Mouse (Mus musculus) central nervous system, embryonic 11.5 days (tissue): ENCODE measurements around the gene Pycr2. TPM values are rescaled to one million over a fixed set of nuclear protein-coding genes. Genes with fewer than 3 reads are reported as not detected.

Source experiments
- polyA plus RNA-seq: library from polyadenylated mRNA; depleted of rRNA; stranded (reverse); fragments of >200 nt; gene quantifications from 2 replicates; pipeline ENCODE4 v1.2.3, GENCODE M21; 2012; rRNA removed

Pycr2 gene
- 56.5 and 60.9 TPM in 2 replicates for polyA plus RNA-seq

DNA sequence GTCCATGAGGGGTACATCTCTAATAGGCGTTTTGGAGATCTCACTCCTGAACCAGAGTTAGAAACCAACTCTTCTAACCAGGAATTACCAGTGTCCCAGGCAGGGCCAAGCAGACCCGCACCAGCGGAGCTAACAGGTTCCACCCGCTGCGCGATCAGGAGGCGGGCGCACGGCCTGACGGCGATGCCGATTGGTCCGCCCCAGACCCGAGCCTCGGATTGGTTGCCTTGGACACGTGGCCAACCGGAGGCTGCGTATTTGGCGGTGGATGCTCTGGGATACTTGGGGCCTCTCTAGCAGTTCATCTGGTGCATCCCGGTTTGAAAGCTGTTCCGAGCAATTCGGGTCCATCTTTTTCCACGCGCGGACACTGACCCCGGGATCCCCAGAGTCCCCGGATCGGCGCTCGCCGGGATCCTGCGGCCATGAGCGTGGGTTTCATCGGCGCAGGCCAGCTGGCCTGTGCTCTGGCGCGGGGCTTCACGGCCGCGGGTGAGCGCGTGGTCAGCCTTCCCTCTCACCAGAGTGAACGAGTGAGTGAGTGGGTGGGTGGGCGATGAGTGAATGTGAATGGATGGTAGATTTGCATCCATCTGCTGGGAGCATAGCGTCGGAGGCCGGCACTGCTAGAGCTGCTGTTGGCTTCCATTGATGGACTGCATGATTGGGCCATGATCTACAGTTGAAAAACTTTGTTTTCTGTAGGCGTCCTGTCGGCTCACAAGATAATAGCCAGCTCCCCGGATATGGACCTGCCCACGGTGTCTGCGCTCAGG lies at the start of gene Pycr2:
Pycr2 (plus strand) TSS at position 255 of the 776 bp plus-strand sequence.

GRCm38 (mm10) chr1:180892808-180893207 lies 11.3 kb upstream of the Pycr2 start, which contains the start of gene Lefty2:
Gene Lefty2 (plus strand): TSS chr1:180893108.

DNA sequence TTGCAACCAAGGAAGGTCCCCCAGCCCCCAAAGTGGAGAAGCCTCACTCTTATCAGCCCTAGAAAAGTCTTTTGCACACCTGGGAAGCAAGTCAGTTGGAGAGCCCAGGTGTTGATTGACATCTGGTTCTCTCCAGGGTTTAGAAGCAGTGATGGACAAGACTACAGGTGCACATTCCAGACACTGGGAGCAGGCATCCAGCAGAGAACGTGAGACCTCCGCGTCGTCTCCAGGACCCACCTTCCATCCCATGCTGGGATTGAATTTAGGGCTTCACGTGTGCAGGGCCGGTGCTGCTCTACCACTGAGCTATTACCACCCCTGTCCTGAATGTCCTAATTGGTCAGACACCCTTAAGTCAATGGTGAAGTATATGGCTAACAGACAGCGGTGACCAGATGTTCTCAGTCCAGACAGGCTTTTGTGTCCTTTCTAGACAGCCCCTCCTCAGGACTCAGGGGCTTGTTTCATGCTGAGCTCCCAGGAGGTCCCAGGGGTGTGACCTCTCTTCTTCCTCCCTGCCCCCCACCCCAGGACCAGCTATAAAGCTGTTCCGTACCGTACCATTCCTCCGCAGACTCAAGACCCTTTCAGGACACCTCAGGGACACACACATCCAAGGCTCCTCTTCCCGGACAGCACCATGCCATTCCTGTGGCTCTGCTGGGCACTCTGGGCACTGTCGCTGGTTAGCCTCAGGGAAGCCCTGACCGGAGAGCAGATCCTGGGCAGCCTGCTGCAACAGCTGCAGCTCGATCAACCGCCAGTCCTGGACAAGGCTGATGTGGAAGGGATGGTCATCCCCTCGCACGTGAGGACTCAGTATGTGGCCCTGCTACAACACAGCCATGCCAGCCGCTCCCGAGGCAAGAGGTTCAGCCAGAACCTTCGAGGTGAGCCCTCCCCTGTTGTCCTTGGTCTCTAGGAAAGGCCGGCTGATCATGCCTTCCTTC lies 30.6 kb downstream of the Pycr2 start, which contains the start of gene Lefty1:
Lefty1 (plus strand) TSS at position 556 of the 953 bp plus-strand sequence.

DNA sequence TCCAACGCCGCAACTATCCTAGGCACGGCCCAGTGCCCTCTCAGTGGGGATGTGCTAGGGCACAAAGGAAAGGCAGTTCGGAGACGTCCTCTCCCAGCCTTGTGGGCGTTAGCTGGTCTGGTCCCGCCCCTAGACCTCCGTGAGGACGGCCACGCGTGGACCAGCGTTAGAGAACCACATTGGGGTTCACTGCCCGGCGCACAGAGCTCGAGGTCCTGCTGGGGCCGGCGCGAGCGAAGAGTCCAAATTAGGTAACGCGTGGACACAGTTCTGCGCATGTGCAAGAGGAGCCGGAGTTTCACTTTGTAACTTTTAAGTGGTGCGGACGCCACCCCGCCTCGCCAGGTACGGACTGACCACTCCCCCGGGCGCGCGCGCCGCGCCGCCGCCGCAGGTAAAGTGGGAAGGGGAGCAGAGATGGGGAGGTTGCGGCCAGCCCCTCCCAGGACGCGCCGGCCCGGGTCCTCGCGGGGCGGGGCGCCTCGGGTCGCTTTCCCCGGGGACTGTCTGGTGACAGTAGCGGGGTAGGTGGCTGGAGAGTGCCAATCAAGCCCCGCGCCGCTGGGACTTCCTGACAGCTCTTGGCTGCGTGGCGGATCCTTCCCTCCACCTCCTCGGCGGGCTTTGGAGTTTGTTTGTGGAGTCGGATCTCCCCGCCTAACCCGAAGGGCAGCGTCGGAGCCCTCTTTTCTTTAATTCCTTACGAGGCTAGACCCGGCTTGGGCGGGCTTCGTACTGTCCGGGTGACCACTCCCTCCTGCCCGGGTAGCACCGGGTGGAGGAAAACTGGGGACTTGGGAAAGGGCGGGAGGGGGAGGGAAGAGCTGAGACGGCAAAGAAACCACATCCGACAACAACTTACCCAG lies 38.3 kb downstream of the Pycr2 start, which contains the start of gene Tmem63a:
Tmem63a (plus strand) TSS at position 179 of the 866 bp plus-strand sequence.

Other genes starting within 250 kb of the Pycr2 start
- gene Mixl1, start 207.3 kb upstream of the Pycr2 start, polyA plus RNA-seq, result 0.05 and 0.10 TPM in 2 replicates
- gene Acbd3, start 178.2 kb upstream of the Pycr2 start, polyA plus RNA-seq, result 31.8 and 43.4 TPM in 2 replicates
- gene H3f3a, start 90.3 kb upstream of the Pycr2 start, polyA plus RNA-seq, result 1,782 and 2,303 TPM in 2 replicates
- 26.9 and 36.6 TPM in 2 replicates for gene Sde2, start 53.2 kb upstream of the Pycr2 start, polyA plus RNA-seq
- gene Lefty2, start 11.2 kb upstream of the Pycr2 start, polyA plus RNA-seq, result 0.09 TPM in 1 of 2 replicates, not detected in the other
- 1.7 and 2.7 TPM in 2 replicates for gene Lefty1, start 30.7 kb downstream of the Pycr2 start, polyA plus RNA-seq
- gene Tmem63a, start 38.1 kb downstream of the Pycr2 start, polyA plus RNA-seq, result 4.0 and 10.2 TPM in 2 replicates
- gene Ephx1, start 116.6 kb downstream of the Pycr2 start, polyA plus RNA-seq, result 0.95 and 1.4 TPM in 2 replicates
- not detected in 2 replicates for gene 9130409I23Rik, start 146.9 kb downstream of the Pycr2 start, polyA plus RNA-seq
- 37.4 and 64.3 TPM in 2 replicates for gene Nvl, start 239.9 kb downstream of the Pycr2 start, polyA plus RNA-seq
- gene Cnih4, start 240.4 kb downstream of the Pycr2 start, polyA plus RNA-seq, result 30.9 and 33.8 TPM in 2 replicates